Mouse (Mus musculus): Measurements from ENCODE around the gene Cacna1e.

- TF ChIP-seq TAL1 (IDR thresholded peaks at IDR 0.05; ENCODE audit: low read length): no peak
- TF ChIP-seq GATA1 (IDR thresholded peaks at IDR 0.05; ENCODE audit: low read length): no peak
These were observed 67.5 kb downstream of the Cacna1e start for GRCm38 (mm10) chr1:154816836-154817235.
